Mouse (Mus musculus): ENCODE results near the gene Dcbld1. TPM values are rescaled to one million over a fixed set of nuclear protein-coding genes. Genes with fewer than 3 reads are reported as not detected.
"Not testable (repeated sequence)": the region's sequence is repeated elsewhere in the genome, so short reads cannot be mapped to it uniquely, and the experiment has no call there.

Gene Dcbld1
- total RNA-seq, 2 experiments from 2014 or later: 6.2 to 7.9 TPM

- DNase-seq (ENCODE audit: extremely low spot score in 1 of 2, low spot score in 1 of 2): no peak
Measured at GRCm38 (mm10) chr10:52258180-52258948, 24.9 kb downstream of the Dcbld1 start.

DNA sequence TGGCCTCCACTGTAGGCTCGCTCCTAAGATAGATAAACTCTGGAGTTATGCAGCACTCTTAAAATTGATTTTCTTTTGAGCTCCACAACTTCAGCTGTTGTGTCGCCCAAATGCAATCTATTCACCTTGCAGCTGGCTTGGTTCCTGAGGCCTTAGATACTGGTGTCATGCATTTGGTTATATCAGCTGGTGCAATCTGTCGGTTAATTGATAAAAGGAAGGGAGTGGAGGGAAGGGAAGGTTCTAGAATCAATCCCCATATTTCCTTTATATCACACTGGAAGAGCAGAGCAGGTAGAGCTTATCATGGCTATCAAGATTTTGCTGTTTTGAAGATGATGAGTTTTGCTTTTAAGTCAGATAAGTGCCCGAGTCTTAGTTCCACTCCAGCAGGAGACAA is 26.8 kb downstream of the Dcbld1 start:
- no peak for DNase-seq (ENCODE audit: extremely low spot score in 1 of 2, low spot score in 1 of 2)

DNA sequence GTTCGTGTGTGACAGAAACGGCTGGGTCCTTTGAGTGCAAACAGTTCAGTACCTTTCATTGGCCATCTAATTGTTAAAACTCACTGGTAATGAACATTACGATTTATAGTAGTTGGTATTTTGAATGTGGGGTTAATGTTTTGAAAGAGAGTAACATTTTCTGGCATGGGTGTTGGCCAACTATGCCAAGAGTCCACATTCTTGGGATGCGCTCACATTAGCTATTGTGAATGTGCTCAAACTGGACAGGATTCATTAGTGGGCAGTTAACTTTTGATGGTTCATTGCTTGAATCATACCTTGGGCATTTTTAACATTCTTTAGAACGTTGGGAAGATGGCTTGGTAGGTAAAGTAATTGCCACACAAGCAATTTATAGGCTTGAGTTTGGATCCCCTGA is 30.7 kb downstream of the Dcbld1 start:
- DNase-seq (ENCODE audit: extremely low spot score in 1 of 2, low spot score in 1 of 2): no peak

DNA sequence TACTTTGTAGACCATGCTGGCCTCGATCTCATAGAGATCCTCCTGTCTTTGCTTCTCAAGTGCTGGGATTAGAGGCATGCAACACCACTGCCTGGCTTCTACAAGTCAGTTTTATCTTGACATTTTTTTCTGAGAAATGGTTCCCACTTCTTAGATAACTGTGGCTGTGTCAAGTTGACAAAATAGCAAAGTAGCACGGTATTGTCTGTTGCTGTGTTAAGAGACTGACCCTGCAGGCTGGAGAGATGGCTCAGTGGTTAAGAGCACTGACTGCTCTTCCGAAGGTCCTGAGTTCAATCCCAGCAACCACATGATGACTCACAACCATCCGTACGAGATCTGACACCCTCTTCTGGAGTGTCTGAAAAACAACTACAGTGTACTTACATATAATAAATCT is 35.5 kb downstream of the Dcbld1 start:
- DNase-seq (ENCODE audit: extremely low spot score in 1 of 2, low spot score in 1 of 2): no peak

DNA sequence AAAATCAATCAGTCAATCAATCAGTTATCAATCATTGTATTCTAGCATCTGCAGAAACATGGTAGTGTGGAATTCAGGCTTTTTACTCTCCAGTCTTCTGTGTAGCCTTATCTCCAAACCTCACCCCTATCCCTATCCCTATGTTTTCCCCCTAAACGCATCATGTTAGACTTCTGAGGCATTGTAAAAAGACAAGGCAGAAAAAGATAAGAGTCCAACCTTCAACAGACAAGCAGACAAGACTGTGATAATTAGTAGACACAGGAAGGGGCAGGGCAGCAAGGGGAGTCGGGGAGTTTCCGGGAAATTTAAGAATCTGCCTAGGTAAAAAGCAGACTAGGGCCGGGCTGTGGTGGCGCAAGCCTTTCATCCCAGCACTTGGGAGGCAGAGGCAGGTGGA is 38.0 kb downstream of the Dcbld1 start:
- no peak for DNase-seq (ENCODE audit: extremely low spot score in 1 of 2, low spot score in 1 of 2)

GRCm38 (mm10) chr10:52273012-52273411 is 39.6 kb downstream of the Dcbld1 start:
- DNase-seq (ENCODE audit: extremely low spot score in 1 of 2, low spot score in 1 of 2): no peak

- DNase-seq (ENCODE audit: extremely low spot score in 1 of 2, low spot score in 1 of 2): no peak
Measured at GRCm38 (mm10) chr10:52274001-52274909, 40.8 kb downstream of the Dcbld1 start.

GRCm38 (mm10) chr10:52274910-52275604 is 41.6 kb downstream of the Dcbld1 start:
- no peak for DNase-seq (ENCODE audit: extremely low spot score in 1 of 2, low spot score in 1 of 2)

DNA sequence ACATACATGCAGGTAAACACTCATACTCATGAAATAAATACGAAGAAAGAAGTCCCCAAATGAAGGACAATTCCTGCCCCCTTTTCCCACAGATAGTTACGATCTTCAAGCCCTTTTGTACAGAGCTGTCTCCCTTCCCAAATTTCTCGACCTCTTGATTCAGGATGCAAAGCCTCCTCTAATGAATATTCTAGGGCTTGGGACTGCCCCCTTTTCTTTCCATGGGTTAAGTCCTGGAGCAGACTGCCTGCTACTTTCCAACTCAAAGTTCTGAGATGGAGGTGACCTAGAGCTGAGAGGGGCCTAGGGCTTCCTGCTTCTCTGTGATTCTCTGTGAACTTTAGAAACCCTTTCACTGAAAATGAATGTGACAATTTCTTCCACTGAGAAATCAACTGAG is 43.2 kb downstream of the Dcbld1 start:
- no peak for DNase-seq (ENCODE audit: extremely low spot score in 1 of 2, low spot score in 1 of 2)

GRCm38 (mm10) chr10:52277564-52277963 is 44.1 kb downstream of the Dcbld1 start:
- DNase-seq (ENCODE audit: extremely low spot score in 1 of 2, low spot score in 1 of 2): not testable (repeated sequence)

- DNase-seq (ENCODE audit: extremely low spot score in 1 of 2, low spot score in 1 of 2): no peak
Measured at GRCm38 (mm10) chr10:52278011-52278434, 44.6 kb downstream of the Dcbld1 start.

DNA sequence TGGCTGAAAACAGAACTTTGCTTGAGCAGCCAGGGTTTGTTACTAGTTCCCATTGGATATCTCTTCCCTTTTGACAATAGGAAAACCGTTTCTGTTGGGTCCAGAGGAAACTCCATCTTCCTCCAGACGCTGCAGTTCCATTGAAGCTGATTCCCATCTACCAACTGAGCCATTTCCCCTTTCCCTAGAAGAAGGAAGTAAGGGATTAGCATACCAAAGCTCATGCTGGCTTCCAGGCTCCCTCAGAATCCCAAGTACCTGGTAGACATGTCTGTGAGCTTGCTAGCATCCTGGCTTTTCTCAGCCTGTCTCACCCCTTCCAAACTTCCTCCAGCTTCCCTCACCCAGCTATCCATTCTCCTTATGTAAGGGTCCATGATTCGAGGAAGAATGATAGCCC is 45.4 kb downstream of the Dcbld1 start:
- DNase-seq (ENCODE audit: extremely low spot score in 1 of 2, low spot score in 1 of 2): no peak

DNA sequence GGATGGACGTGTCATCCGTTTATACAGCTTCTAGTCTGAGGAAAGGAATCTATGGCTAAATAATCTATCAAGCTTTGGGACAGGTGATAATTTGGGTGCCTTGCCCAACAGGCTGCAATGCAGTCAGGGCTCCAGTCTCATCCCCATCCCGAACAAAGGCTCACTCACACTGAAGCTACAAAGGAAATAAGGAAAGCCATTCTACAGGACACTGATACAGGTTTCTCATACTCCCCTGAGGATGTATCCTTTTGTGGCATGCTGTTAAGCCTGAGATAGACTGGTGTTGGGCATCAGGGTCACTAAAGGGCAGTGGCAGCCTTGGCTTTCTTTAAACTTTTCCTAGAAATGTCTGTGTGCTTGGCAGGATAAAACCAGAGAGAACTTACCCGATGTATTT is 46.5 kb downstream of the Dcbld1 start:
- no peak for DNase-seq (ENCODE audit: extremely low spot score in 1 of 2, low spot score in 1 of 2)

GRCm38 (mm10) chr10:52280623-52281022 is 47.2 kb downstream of the Dcbld1 start:
- no peak for DNase-seq (ENCODE audit: extremely low spot score in 1 of 2, low spot score in 1 of 2)

DNA sequence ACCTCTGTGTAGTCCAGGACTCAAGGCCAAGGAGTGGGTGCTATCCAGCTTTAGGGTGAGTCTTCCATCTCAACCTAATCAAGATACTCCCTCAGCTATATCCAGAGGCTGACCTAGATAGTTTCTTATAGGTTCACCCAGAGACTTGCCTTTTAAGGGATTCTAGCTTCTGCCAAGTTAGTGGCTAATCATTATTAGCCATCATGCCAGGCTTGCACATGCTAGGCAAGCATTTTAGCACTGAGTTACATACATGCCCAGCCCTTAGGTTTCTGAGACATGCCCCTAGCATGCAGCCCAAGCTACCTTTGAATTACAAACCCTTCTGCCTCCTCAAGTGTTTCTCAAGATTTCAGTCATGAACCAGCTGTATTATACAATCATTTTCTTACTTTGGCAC is 47.9 kb downstream of the Dcbld1 start:
- DNase-seq (ENCODE audit: extremely low spot score in 1 of 2, low spot score in 1 of 2): no peak

DNA sequence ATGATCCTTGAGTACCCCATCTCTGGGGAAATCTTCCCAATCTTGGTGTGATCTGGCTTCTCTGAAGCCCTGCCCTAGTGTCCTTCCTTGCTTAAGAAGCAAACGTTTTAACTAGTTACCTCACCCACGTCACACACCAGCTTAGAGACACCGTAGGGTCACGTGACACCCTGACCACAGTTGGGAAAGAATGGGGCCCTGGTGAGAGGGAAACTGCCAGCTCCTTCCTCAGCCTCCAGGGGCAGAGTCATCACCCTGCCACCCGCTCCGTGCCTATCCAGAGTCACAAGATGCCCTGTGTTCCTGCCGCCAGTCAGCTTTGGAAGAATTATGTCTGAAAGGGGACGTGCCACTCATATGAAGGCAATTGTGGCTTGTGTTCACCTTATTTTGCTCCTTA is 51.2 kb downstream of the Dcbld1 start:
- no peak for DNase-seq (ENCODE audit: extremely low spot score in 1 of 2, low spot score in 1 of 2)

DNA sequence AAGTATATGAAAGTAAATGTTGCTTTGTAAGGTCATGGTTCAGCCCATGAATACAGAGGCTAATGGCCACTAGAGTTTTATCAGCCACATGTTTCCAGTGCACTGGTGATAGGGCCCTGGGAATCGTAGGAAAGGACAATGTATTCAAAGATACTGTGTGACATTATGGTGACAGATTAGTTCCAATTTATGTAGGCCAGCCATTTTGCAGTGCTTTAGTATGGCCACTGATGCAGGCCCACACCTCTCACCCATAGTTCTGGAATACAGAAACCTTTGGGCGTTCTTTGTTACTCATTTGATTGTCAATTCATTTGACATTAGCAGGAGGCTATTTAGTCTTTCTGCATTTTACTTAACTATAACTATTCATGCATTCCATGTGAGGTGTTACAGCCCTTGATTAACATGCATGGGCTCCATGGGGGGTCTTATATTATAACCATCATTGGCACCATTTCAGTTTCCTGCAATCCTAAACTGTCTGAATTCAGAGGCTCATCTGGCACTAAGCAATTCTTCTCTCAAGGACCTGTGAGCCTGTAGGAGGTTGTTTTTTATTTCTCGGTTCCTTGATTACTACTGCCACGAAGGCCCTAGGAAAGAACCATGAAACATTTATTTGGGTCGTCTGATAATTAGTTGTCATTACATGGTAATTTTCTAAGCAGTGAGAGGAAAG is 54.6 kb downstream of the Dcbld1 start:
- no peak for DNase-seq (ENCODE audit: extremely low spot score in 1 of 2, low spot score in 1 of 2)

GRCm38 (mm10) chr10:52289261-52289660 is 55.8 kb downstream of the Dcbld1 start:
- no peak for DNase-seq (ENCODE audit: extremely low spot score in 1 of 2, low spot score in 1 of 2)

- DNase-seq (ENCODE audit: extremely low spot score in 1 of 2, low spot score in 1 of 2): not testable (repeated sequence)
Measured at GRCm38 (mm10) chr10:52292391-52292790, 59.0 kb downstream of the Dcbld1 start.

- DNase-seq (ENCODE audit: extremely low spot score in 1 of 2, low spot score in 1 of 2): no peak
Measured at GRCm38 (mm10) chr10:52293921-52294577, 60.6 kb downstream of the Dcbld1 start.
